Mouse (Mus musculus) brain, embryonic 18.5 days (tissue): ENCODE measurements at regions not wholly inside any gene's neighbourhood (a gene's known extent, or its start where the extent isn't known, plus 50 kb on each side); places are given as distances from the start of the nearest gene placed in this dataset.

ENCODE experiments used
- DNase-seq: peaks from one replicate; pipeline ENCODE4 v3.0.0-alpha.2; 2012; ENCODE audit warnings: low read depth, low spot score

- DNase-seq: no peak
Measured at GRCm38 (mm10) chr15:59845158-59845739, 171.2 kb downstream of the 4933412E24Rik start.

GRCm38 (mm10) chr15:59836631-59837030 is 179.8 kb downstream of the 4933412E24Rik start:
- no peak for DNase-seq

GRCm38 (mm10) chr15:59833232-59833631 is 183.2 kb downstream of the 4933412E24Rik start:
- DNase-seq: no peak

GRCm38 (mm10) chr15:59831481-59831880 is 184.9 kb downstream of the 4933412E24Rik start:
- DNase-seq: no peak

GRCm38 (mm10) chr15:59830553-59831462 is 185.6 kb downstream of the 4933412E24Rik start:
- no peak for DNase-seq

- DNase-seq: peak; percentile 43
Measured at GRCm38 (mm10) chr15:59828421-59828820, 188.0 kb downstream of the 4933412E24Rik start.

GRCm38 (mm10) chr15:59826164-59826950 is 190.1 kb downstream of the 4933412E24Rik start:
- DNase-seq: no peak

GRCm38 (mm10) chr15:59823921-59824320 is 192.5 kb downstream of the 4933412E24Rik start:
- DNase-seq: no peak

GRCm38 (mm10) chr15:59822995-59823681 is 193.3 kb downstream of the 4933412E24Rik start:
- no peak for DNase-seq

- no peak for DNase-seq
Measured at GRCm38 (mm10) chr15:59820317-59820716, 196.1 kb downstream of the 4933412E24Rik start.

GRCm38 (mm10) chr15:59816031-59816430 is 200.4 kb downstream of the 4933412E24Rik start:
- DNase-seq: no peak

GRCm38 (mm10) chr15:59811566-59811965 is 204.8 kb downstream of the 4933412E24Rik start:
- DNase-seq: no peak

GRCm38 (mm10) chr15:59809361-59809760 is 207.1 kb downstream of the 4933412E24Rik start:
- DNase-seq: no peak

GRCm38 (mm10) chr15:59807723-59808122 is 208.7 kb downstream of the 4933412E24Rik start:
- DNase-seq: no peak

GRCm38 (mm10) chr15:59805771-59806170 is 210.6 kb downstream of the 4933412E24Rik start:
- DNase-seq: no peak

- no peak for DNase-seq
Measured at GRCm38 (mm10) chr15:59804821-59805220, 211.6 kb downstream of the 4933412E24Rik start.

- no peak for DNase-seq
Measured at GRCm38 (mm10) chr15:59804394-59804793, 212.0 kb downstream of the 4933412E24Rik start.

GRCm38 (mm10) chr15:59802276-59802675 is 214.1 kb downstream of the 4933412E24Rik start:
- DNase-seq: no peak

- no peak for DNase-seq
Measured at GRCm38 (mm10) chr15:59799124-59799815, 217.1 kb downstream of the 4933412E24Rik start.

GRCm38 (mm10) chr15:59798486-59798885 is 217.9 kb downstream of the 4933412E24Rik start:
- DNase-seq: no peak

- DNase-seq: no peak
Measured at GRCm38 (mm10) chr15:59795717-59796116, 220.7 kb downstream of the 4933412E24Rik start.
